Mouse (Mus musculus): ENCODE results near the gene Acox3. TPM values are rescaled to one million over a fixed set of nuclear protein-coding genes. Genes with fewer than 3 reads are reported as not detected.

Acox3 gene
- polyA plus RNA-seq, 1 experiment: 36.0 TPM

- Histone ChIP-seq H3K4me1 (ENCODE audit: control insufficient read depth, insufficient read depth, insufficient read length, low read length) (0 out of 2 replicates have a peak, but pooled peaks cover 2% of the 10 kb centered on the region), H3K27ac (ENCODE audit: insufficient read depth, low read depth, low read length) (no peak overlapping the region), H3K27me3 (ENCODE audit: control insufficient read depth, insufficient read depth, low read length) (no peaks in the 10 kb centered on the region), H3K36me3 (ENCODE audit: control insufficient read depth, insufficient read depth, low read length) (no peaks in the 10 kb centered on the region), H3K4me3 (ENCODE audit: low read depth, low read length) (no peak overlapping the region)
- 89% methylated on average over 2 of the region's 2 CpGs for WGBS
- TF ChIP-seq CTCF (IDR thresholded peaks at IDR 0.05; ENCODE audit: extremely low read depth, insufficient read length, insufficient replicate concordance, low read depth, low read length) (no peak), POLR2A (IDR thresholded peaks at IDR 0.05; ENCODE audit: low read depth, low read length) (no peak)
These were observed 43.6 kb downstream of the Acox3 start for GRCm38 (mm10) chr5:35626408-35626807.

- Histone ChIP-seq H3K36me3 (ENCODE audit: control insufficient read depth, insufficient read depth, low read length) (no peaks in the 10 kb centered on the region), H3K4me1 (ENCODE audit: control insufficient read depth, insufficient read depth, insufficient read length, low read length) (0 out of 2 replicates have a peak, but pooled peaks cover 2% of the 10 kb centered on the region), H3K27me3 (ENCODE audit: control insufficient read depth, insufficient read depth, low read length) (no peaks in the 10 kb centered on the region), H3K4me3 (ENCODE audit: low read depth, low read length) (no peak overlapping the region), H3K27ac (ENCODE audit: insufficient read depth, low read depth, low read length) (no peak overlapping the region)
- TF ChIP-seq POLR2A (IDR thresholded peaks at IDR 0.05; ENCODE audit: low read depth, low read length): no peak
- no peak for TF ChIP-seq CTCF (IDR thresholded peaks at IDR 0.05; ENCODE audit: extremely low read depth, insufficient read length, insufficient replicate concordance, low read depth, low read length)
- 56% methylated on average over 7 of the region's 7 CpGs for WGBS
These were observed 44.5 kb downstream of the Acox3 start for GRCm38 (mm10) chr5:35627307-35627840.

- Histone ChIP-seq H3K4me3 (ENCODE audit: low read depth, low read length) (no peak overlapping the region), H3K27me3 (ENCODE audit: control insufficient read depth, insufficient read depth, low read length) (no peaks in the 10 kb centered on the region), H3K36me3 (ENCODE audit: control insufficient read depth, insufficient read depth, low read length) (no peaks in the 10 kb centered on the region), H3K27ac (ENCODE audit: insufficient read depth, low read depth, low read length) (no peak overlapping the region), H3K4me1 (ENCODE audit: control insufficient read depth, insufficient read depth, insufficient read length, low read length) (0 out of 2 replicates have a peak, but pooled peaks cover 2% of the 10 kb centered on the region)
- TF ChIP-seq POLR2A (IDR thresholded peaks at IDR 0.05; ENCODE audit: low read depth, low read length) (no peak), CTCF (IDR thresholded peaks at IDR 0.05; ENCODE audit: extremely low read depth, insufficient read length, insufficient replicate concordance, low read depth, low read length) (no peak)
- WGBS: 59% methylated on average over 1 of the region's 1 CpGs
These were observed 45.8 kb downstream of the Acox3 start for GRCm38 (mm10) chr5:35628685-35629084.

GRCm38 (mm10) chr5:35629333-35629732 lies 46.5 kb downstream of the Acox3 start:
- Histone ChIP-seq H3K27me3 (ENCODE audit: control insufficient read depth, insufficient read depth, low read length) (no peaks in the 10 kb centered on the region), H3K36me3 (ENCODE audit: control insufficient read depth, insufficient read depth, low read length) (no peaks in the 10 kb centered on the region), H3K4me3 (ENCODE audit: low read depth, low read length) (no peak overlapping the region), H3K4me1 (ENCODE audit: control insufficient read depth, insufficient read depth, insufficient read length, low read length) (0 out of 2 replicates have a peak, but pooled peaks cover 1% of the 10 kb centered on the region), H3K27ac (ENCODE audit: insufficient read depth, low read depth, low read length) (no peak overlapping the region)
- TF ChIP-seq CTCF (IDR thresholded peaks at IDR 0.05; ENCODE audit: extremely low read depth, insufficient read length, insufficient replicate concordance, low read depth, low read length) (no peak), POLR2A (IDR thresholded peaks at IDR 0.05; ENCODE audit: low read depth, low read length) (no peak)

GRCm38 (mm10) chr5:35630706-35631105 lies 47.9 kb downstream of the Acox3 start:
- H3K36me3 ChIP-seq (ENCODE audit: control insufficient read depth, insufficient read depth, low read length): no peaks in the 10 kb centered on the region
- no peak overlapping the region for H3K27ac ChIP-seq (ENCODE audit: insufficient read depth, low read depth, low read length)
- no peaks in the 10 kb centered on the region for H3K4me1 ChIP-seq (ENCODE audit: control insufficient read depth, insufficient read depth, insufficient read length, low read length)
- TF ChIP-seq POLR2A (IDR thresholded peaks at IDR 0.05; ENCODE audit: low read depth, low read length) (no peak), CTCF (IDR thresholded peaks at IDR 0.05; ENCODE audit: extremely low read depth, insufficient read length, insufficient replicate concordance, low read depth, low read length) (no peak)
- no peak overlapping the region for H3K4me3 ChIP-seq (ENCODE audit: low read depth, low read length)
- 82% methylated on average over 1 of the region's 1 CpGs for whole genome bisulfite sequencing
- no peaks in the 10 kb centered on the region for H3K27me3 ChIP-seq (ENCODE audit: control insufficient read depth, insufficient read depth, low read length)

- Histone ChIP-seq H3K4me1 (ENCODE audit: control insufficient read depth, insufficient read depth, insufficient read length, low read length) (no peaks in the 10 kb centered on the region), H3K27ac (ENCODE audit: insufficient read depth, low read depth, low read length) (no peak overlapping the region), H3K36me3 (ENCODE audit: control insufficient read depth, insufficient read depth, low read length) (no peaks in the 10 kb centered on the region), H3K4me3 (ENCODE audit: low read depth, low read length) (no peak overlapping the region), H3K27me3 (ENCODE audit: control insufficient read depth, insufficient read depth, low read length) (no peaks in the 10 kb centered on the region)
- TF ChIP-seq CTCF (IDR thresholded peaks at IDR 0.05; ENCODE audit: extremely low read depth, insufficient read length, insufficient replicate concordance, low read depth, low read length): no peak
- no peak for TF ChIP-seq POLR2A (IDR thresholded peaks at IDR 0.05; ENCODE audit: low read depth, low read length)
- 73% methylated on average over 3 of the region's 3 CpGs for WGBS
These were observed 48.4 kb downstream of the Acox3 start for GRCm38 (mm10) chr5:35631224-35631623.

GRCm38 (mm10) chr5:35631755-35632154 lies 48.9 kb downstream of the Acox3 start:
- Histone ChIP-seq H3K27me3 (ENCODE audit: control insufficient read depth, insufficient read depth, low read length) (no peaks in the 10 kb centered on the region), H3K36me3 (ENCODE audit: control insufficient read depth, insufficient read depth, low read length) (no peaks in the 10 kb centered on the region), H3K4me1 (ENCODE audit: control insufficient read depth, insufficient read depth, insufficient read length, low read length) (no peaks in the 10 kb centered on the region), H3K4me3 (ENCODE audit: low read depth, low read length) (no peak overlapping the region), H3K27ac (ENCODE audit: insufficient read depth, low read depth, low read length) (no peak overlapping the region)
- 65% methylated on average over 5 of the region's 5 CpGs for WGBS
- TF ChIP-seq POLR2A (IDR thresholded peaks at IDR 0.05; ENCODE audit: low read depth, low read length) (no peak), CTCF (IDR thresholded peaks at IDR 0.05; ENCODE audit: extremely low read depth, insufficient read length, insufficient replicate concordance, low read depth, low read length) (no peak)

All from small intestine, adult 2 months (tissue).